In the genomic region with DNA sequence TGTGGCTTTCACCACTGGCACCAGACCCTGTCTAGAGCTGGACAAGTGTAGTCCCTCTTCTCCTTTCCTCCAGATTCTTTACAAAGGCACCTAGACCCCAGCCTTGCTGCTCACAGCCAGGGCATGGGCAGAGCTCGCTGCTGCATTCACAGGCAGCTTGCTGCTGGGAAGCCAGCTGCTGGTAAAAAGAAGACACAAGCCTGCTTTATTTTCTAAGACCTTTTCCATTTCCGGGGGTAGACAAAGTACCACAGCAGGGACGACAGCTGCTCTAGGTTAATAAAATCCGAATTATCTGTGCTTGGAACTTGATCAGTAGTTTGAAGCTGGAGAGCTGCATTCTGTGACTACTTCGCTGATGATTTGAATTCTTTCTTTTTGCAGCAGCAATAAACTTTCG, we compare ENCODE assay signal across 11 mouse cellular contexts. TPM values are rescaled to one million over a fixed set of nuclear protein-coding genes. Genes with fewer than 3 reads are reported as not detected.
A peak's percentile ranks its signal among the peaks of the same experiment; 100 is the strongest.
DNase-seq lines count a peak whose midpoint lies in the region; ATAC-seq lines count a peak whose summit lies in the region.
"Had no signal": no experiment of that assay in that cellular context is flagged by ENCODE, and none has a peak within 500 bp of the region (broad histone marks: within the 10 kb centered on the region; RNA-seq: fewer than 3 reads in every experiment).

No protein-coding gene starts in this region.

- WGBS in forebrain, embryonic 12.5 days, result 33% methylated on average over 6 of the region's 6 CpGs
- 42% methylated on average over 6 of the region's 6 CpGs for WGBS in forebrain, embryonic 11.5 days
- 42% methylated on average over 6 of the region's 6 CpGs for WGBS in hindbrain, embryonic 13.5 days
- WGBS in hindbrain, embryonic 14.5 days, result 38% methylated on average over 6 of the region's 6 CpGs
- WGBS in limb, embryonic 15.5 days, result 32% methylated on average over 6 of the region's 6 CpGs

- DNase-seq in forebrain, embryonic 11.5 days (ENCODE audit: low spot score), result no peak
- no peak for DNase-seq in hindbrain, embryonic 14.5 days (ENCODE audit: low spot score)
- DNase-seq in brain, adult 2 months (ENCODE audit: low read depth, low spot score), result peak; percentile 16
- no peak for DNase-seq in liver
- DNase-seq in frontal cortex, adult 2 months (ENCODE audit: extremely low spot score in 1 of 2, low spot score in 1 of 2), result no peak
- DNase-seq: cerebellum, adult 18-20 months; kidney, adult 8-10 months had no signal

- H3K9me3 ChIP-seq in forebrain, embryonic 12.5 days, result no peaks in the 10 kb centered on the region
- no peaks in the 10 kb centered on the region for H3K9me3 ChIP-seq in forebrain, embryonic 11.5 days (ENCODE audit: control insufficient read depth, low read length)
- no peaks in the 10 kb centered on the region for H3K9me3 ChIP-seq in hindbrain, embryonic 13.5 days
- no peaks in the 10 kb centered on the region for H3K9me3 ChIP-seq in hindbrain, embryonic 14.5 days (ENCODE audit: control insufficient read depth, low read length)
- H3K9me3 ChIP-seq in limb, embryonic 15.5 days, result no peaks in the 10 kb centered on the region
- H3K9me3 ChIP-seq: liver, embryonic 12.5 days had no signal

- no peaks in the 10 kb centered on the region for H3K36me3 ChIP-seq in forebrain, embryonic 12.5 days (replicated peaks)
- H3K36me3 ChIP-seq in forebrain, embryonic 11.5 days (ENCODE audit: control insufficient read depth, insufficient read depth, low read length), result no peaks in the 10 kb centered on the region
- no peaks in the 10 kb centered on the region for H3K36me3 ChIP-seq in hindbrain, embryonic 13.5 days
- H3K36me3 ChIP-seq in hindbrain, embryonic 14.5 days (replicated peaks; ENCODE audit: control insufficient read depth, insufficient read depth), result no peaks in the 10 kb centered on the region
- no peaks in the 10 kb centered on the region for H3K36me3 ChIP-seq in limb, embryonic 15.5 days
- H3K36me3 ChIP-seq: liver, embryonic 12.5 days had no signal

- no peak for ATAC-seq in forebrain, embryonic 12.5 days (ENCODE audit: low FRiP score)
- no peak for ATAC-seq in forebrain, embryonic 11.5 days (replicated peaks; ENCODE audit: low FRiP score)
- ATAC-seq in hindbrain, embryonic 13.5 days (ENCODE audit: low FRiP score), result no peak
- no peak for ATAC-seq in hindbrain, embryonic 14.5 days (ENCODE audit: low FRiP score)
- no peak for ATAC-seq in limb, embryonic 15.5 days (ENCODE audit: insufficient number of reproducible peaks, low FRiP score, low TSS enrichment, low read depth)
- ATAC-seq: liver, embryonic 12.5 days had no signal

- peak overlapping the region; percentile 25; the same call in 1 of the 2 replicates for H3K9ac ChIP-seq in forebrain, embryonic 12.5 days
- H3K9ac ChIP-seq in forebrain, embryonic 11.5 days (ENCODE audit: low read length), result no peak overlapping the region
- 0 out of 2 replicates have a peak overlapping the region, but pooled peaks have one; percentile 19 for H3K9ac ChIP-seq in hindbrain, embryonic 13.5 days
- no peak overlapping the region for H3K9ac ChIP-seq in hindbrain, embryonic 14.5 days
- H3K9ac ChIP-seq in limb, embryonic 15.5 days, result no peak overlapping the region
- H3K9ac ChIP-seq: liver, embryonic 12.5 days had no signal

- peaks cover 15% of the 10 kb centered on the region for H3K4me1 ChIP-seq in forebrain, embryonic 12.5 days
- H3K4me1 ChIP-seq in forebrain, embryonic 11.5 days (replicated peaks; ENCODE audit: control insufficient read depth, insufficient read depth, low read length), result peaks cover 2% of the 10 kb centered on the region; the same call in 1 of the 2 replicates
- H3K4me1 ChIP-seq in hindbrain, embryonic 13.5 days (replicated peaks), result peaks cover 7% of the 10 kb centered on the region
- H3K4me1 ChIP-seq in hindbrain, embryonic 14.5 days (replicated peaks; ENCODE audit: control insufficient read depth, insufficient read depth, low read length), result no peaks in the 10 kb centered on the region
- peaks cover 18% of the 10 kb centered on the region for H3K4me1 ChIP-seq in limb, embryonic 15.5 days
- H3K4me1 ChIP-seq: liver, embryonic 12.5 days had no signal

- peak overlapping the region; percentile 42; the same call in 1 of the 2 replicates for H3K27ac ChIP-seq in forebrain, embryonic 12.5 days
- no peak overlapping the region for H3K27ac ChIP-seq in forebrain, embryonic 11.5 days (ENCODE audit: low read depth, low read length)
- no peak overlapping the region for H3K27ac ChIP-seq in hindbrain, embryonic 13.5 days
- H3K27ac ChIP-seq in hindbrain, embryonic 14.5 days, result no peak overlapping the region
- H3K27ac ChIP-seq in limb, embryonic 15.5 days, result peak overlapping the region; percentile 65
- H3K27ac ChIP-seq: liver, embryonic 12.5 days had no signal

- no peak overlapping the region for H3K4me3 ChIP-seq in forebrain, embryonic 12.5 days (replicated peaks)
- no peak overlapping the region for H3K4me3 ChIP-seq in forebrain, embryonic 11.5 days (ENCODE audit: low read depth, low read length)
- no peak overlapping the region for H3K4me3 ChIP-seq in hindbrain, embryonic 13.5 days
- no peak overlapping the region for H3K4me3 ChIP-seq in hindbrain, embryonic 14.5 days (replicated peaks; ENCODE audit: low read length)
- no peak overlapping the region for H3K4me3 ChIP-seq in limb, embryonic 15.5 days
- H3K4me3 ChIP-seq: liver, embryonic 12.5 days had no signal

- H3K27me3 ChIP-seq in forebrain, embryonic 12.5 days, result no peaks in the 10 kb centered on the region
- H3K27me3 ChIP-seq in forebrain, embryonic 11.5 days (ENCODE audit: control insufficient read depth, insufficient read depth, low read length), result no peaks in the 10 kb centered on the region
- no peaks in the 10 kb centered on the region for H3K27me3 ChIP-seq in hindbrain, embryonic 13.5 days
- no peaks in the 10 kb centered on the region for H3K27me3 ChIP-seq in hindbrain, embryonic 14.5 days (ENCODE audit: control insufficient read depth, insufficient read depth, low read length)
- no peaks in the 10 kb centered on the region for H3K27me3 ChIP-seq in limb, embryonic 15.5 days
- H3K27me3 ChIP-seq: liver, embryonic 12.5 days had no signal

- no peak overlapping the region for H3K4me2 ChIP-seq in forebrain, embryonic 12.5 days
- H3K4me2 ChIP-seq in forebrain, embryonic 11.5 days (ENCODE audit: low read depth, low read length, severe bottlenecking), result no peak overlapping the region
- H3K4me2 ChIP-seq in hindbrain, embryonic 13.5 days, result no peak overlapping the region
- no peak overlapping the region for H3K4me2 ChIP-seq in hindbrain, embryonic 14.5 days (replicated peaks)
- H3K4me2 ChIP-seq in limb, embryonic 15.5 days, result no peak overlapping the region
- H3K4me2 ChIP-seq: liver, embryonic 12.5 days had no signal

RNA-seq across cellular contexts. Expression of a gene that starts 59.2 kb away (rescaled TPM):
- 7.7 and 8.8 TPM in 2 replicates for polyA plus RNA-seq in forebrain, embryonic 12.5 days (2016; fragmentation: Nextera tagmentation; extraction: Ambion mirVana)
- 6.0 and 6.4 TPM in 2 replicates for polyA plus RNA-seq in forebrain, embryonic 11.5 days (2014; fragmentation: Nextera tagmentation; extraction: Ambion mirVana)
- 27.5 and 28.8 TPM in 2 replicates for polyA plus RNA-seq in hindbrain, embryonic 13.5 days (2015; fragmentation: Nextera tagmentation; extraction: Ambion mirVana)
- 23.2 and 23.5 TPM in 2 replicates for polyA plus RNA-seq in hindbrain, embryonic 14.5 days (2014; fragmentation: Nextera tagmentation; extraction: Ambion mirVana)
- polyA plus RNA-seq in limb, embryonic 15.5 days (2015; fragmentation: Nextera tagmentation; extraction: Ambion mirVana), result 9.6 and 11.7 TPM in 2 replicates
- polyA plus RNA-seq in frontal cortex, adult 2 months (2012; rRNA removed), result 18.4 and 18.5 TPM in 2 replicates

Comparison
In these comparisons a context has a peak if more than half of its experiments do, and no peak if none do; other contexts are left out.
1. H3K27ac ChIP-seq: peak in forebrain, embryonic 12.5 days (single experiment) and limb, embryonic 15.5 days (single experiment); none in forebrain, embryonic 11.5 days (single experiment), hindbrain, embryonic 13.5 days (single experiment) and hindbrain, embryonic 14.5 days (single experiment).
2. H3K9ac ChIP-seq: peak in forebrain, embryonic 12.5 days (single experiment) and hindbrain, embryonic 13.5 days (single experiment); none in forebrain, embryonic 11.5 days (single experiment), hindbrain, embryonic 14.5 days (single experiment) and limb, embryonic 15.5 days (single experiment).